ENCODE assay signal across 17 mouse cellular contexts in the genomic region with DNA sequence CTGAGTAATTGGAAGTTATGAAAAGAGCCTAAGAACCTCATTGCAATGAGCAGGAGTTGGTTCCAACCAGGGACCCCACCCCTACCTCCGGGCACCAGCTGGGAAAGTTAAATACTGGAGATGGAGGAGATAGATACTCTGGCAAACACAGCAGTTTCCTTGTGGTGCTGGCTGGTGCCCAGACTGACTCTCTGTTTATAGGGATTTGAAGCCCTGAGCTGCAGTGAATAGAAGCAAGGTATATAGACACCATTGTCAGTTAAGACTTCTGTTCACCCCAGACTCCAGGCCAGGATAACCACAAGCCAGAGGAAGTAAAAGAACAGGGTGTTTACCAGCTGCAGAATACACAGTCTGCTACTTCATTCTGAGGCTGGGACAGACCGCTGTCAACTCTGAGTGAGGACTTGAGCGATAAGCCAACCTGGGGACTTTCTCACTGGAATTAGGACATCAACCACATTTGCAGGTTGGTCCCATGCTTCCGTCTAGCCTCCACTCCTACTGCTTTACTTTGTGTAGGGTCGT.
DNase-seq lines count a peak whose midpoint lies in the region; ATAC-seq and TF ChIP-seq lines count a peak whose summit lies in the region.
"Had no signal": no experiment of that assay in that cellular context is flagged by ENCODE, and none has a peak within 500 bp of the region (broad histone marks: within the 10 kb centered on the region; RNA-seq: fewer than 3 reads in every experiment).

No protein-coding gene starts in this region.

- peak; percentile 23 for ATAC-seq in CD4-positive, CD25-positive, alpha-beta regulatory T cell, adult 4 months
- ATAC-seq in inflammation-experienced regulatory T-cells, adult 6 months, result peak; percentile 32
- ATAC-seq: forebrain, embryonic 16.5 days; hindbrain, postnatal 0 days had no signal

- H3K27ac ChIP-seq in gastrocnemius, adult 2 months, result peak overlapping the region; percentile 43; the same call in 1 of the 2 replicates
- H3K27ac ChIP-seq in kidney, adult 2 months (ENCODE audit: insufficient read depth, low read depth, low read length), result no peak overlapping the region
- H3K27ac ChIP-seq: heart, embryonic 13.5 days; hindbrain, postnatal 0 days; kidney, postnatal 0 days had no signal

- TF ChIP-seq POLR2A in kidney, adult 2 months (IDR thresholded peaks at IDR 0.05; ENCODE audit: low read depth, low read length), result no peak

- no peaks in the 10 kb centered on the region for H3K36me3 ChIP-seq in kidney, adult 2 months (ENCODE audit: control insufficient read depth, insufficient read depth, low read length)
- H3K36me3 ChIP-seq: G1E; heart, embryonic 13.5 days had no signal

- WGBS in kidney, adult 2 months, result 84% methylated on average over 5 of the region's 5 CpGs

- peaks cover 2% of the 10 kb centered on the region; the same call in 1 of the 2 replicates for H3K4me1 ChIP-seq in kidney, adult 2 months (ENCODE audit: control insufficient read depth, insufficient read depth, low read length)

- no peaks in the 10 kb centered on the region for H3K27me3 ChIP-seq in kidney, adult 2 months (replicated peaks; ENCODE audit: control insufficient read depth, insufficient read depth, low read length)
- H3K27me3 ChIP-seq: heart, embryonic 13.5 days had no signal

- TF ChIP-seq CTCF in gastrocnemius, adult 2 months (IDR thresholded peaks at IDR 0.05), result no peak
- TF ChIP-seq CTCF in kidney, adult 2 months (conservative IDR thresholded peaks at IDR 0.05; ENCODE audit: insufficient read depth, insufficient read length, low read depth, low read length), result no peak

- DNase-seq in gastrocnemius, adult 2 months, result no peak
- DNase-seq in gastrocnemius, postnatal 4 days (ENCODE audit: low spot score in 2 of 2), result no peak
- DNase-seq in lung, postnatal 36 days, result peak; percentile 65
- no peak for DNase-seq in layer of hippocampus, adult 8-10 months (ENCODE audit: low spot score in 2 of 2)
- no peak for DNase-seq in embryo, embryonic 10.5 days (ENCODE audit: low spot score)
- DNase-seq in kidney, adult 2 months, result no peak
- DNase-seq: cerebellum, adult 9-11 months; gastrocnemius, postnatal 14 days; right cerebral cortex, postnatal 14 days had no signal

- intact Hi-C loops in gastrocnemius, adult 2 months (cut with DNase I), result no loop called here

- no peak overlapping the region for H3K4me3 ChIP-seq in gastrocnemius, adult 2 months
- H3K4me3 ChIP-seq in kidney, adult 2 months (ENCODE audit: insufficient read depth, low read depth, low read length), result no peak overlapping the region
- H3K4me3 ChIP-seq: heart, embryonic 13.5 days; megakaryocyte, embryonic 14.5 days had no signal
